Mouse (Mus musculus) midbrain, embryonic 13.5 days (tissue): Measurements from ENCODE around the gene Cmah. TPM values are rescaled to one million over a fixed set of nuclear protein-coding genes. Genes with fewer than 3 reads are reported as not detected.

ENCODE experiments used
- ATAC-seq: fragments of 200-750 bp; cut with Nextera tagmentation; 2 replicates; pipeline ENCODE4 v1.8.0; 2017; ENCODE audit warnings: mild to moderate bottlenecking, moderate TSS enrichment, moderate library complexity
- H3K27ac ChIP-seq: fragments of 300-500 bp; sonication (generic); 2 replicates; pipeline ENCODE4 v1.5.1; 2015; ENCODE audit warnings: inconsistent platforms, mild to moderate bottlenecking, moderate library complexity
- H3K27me3 ChIP-seq: fragments of 300-500 bp; sonication (generic); 2 replicates; pipeline ENCODE4 v1.6.1; 2015; ENCODE audit warnings: mild to moderate bottlenecking, inconsistent platforms
- H3K36me3 ChIP-seq: fragments of 300-500 bp; sonication (generic); 2 replicates; pipeline ENCODE4 v1.6.1; 2015; ENCODE audit warnings: mild to moderate bottlenecking, inconsistent platforms
- H3K4me1 ChIP-seq: fragments of 300-500 bp; sonication (generic); replicated peaks from 2 replicates; pipeline ENCODE4 v1.6.1; 2015; ENCODE audit warnings: inconsistent platforms
- H3K4me2 ChIP-seq: fragments of 300-500 bp; sonication (generic); replicated peaks from 2 replicates; pipeline ENCODE4 v1.6.1; 2015; ENCODE audit warnings: moderate library complexity, mild to moderate bottlenecking, inconsistent platforms
- H3K4me3 ChIP-seq: fragments of 300-500 bp; sonication (generic); replicated peaks from 2 replicates; pipeline ENCODE4 v1.5.1; 2015; ENCODE audit warnings: mild to moderate bottlenecking, inconsistent platforms
- H3K9ac ChIP-seq: fragments of 300-500 bp; sonication (generic); replicated peaks from 2 replicates; pipeline ENCODE4 v1.6.1; 2015; ENCODE audit warnings: mild to moderate bottlenecking, inconsistent platforms
- H3K9me3 ChIP-seq: fragments of 300-500 bp; sonication (generic); 2 replicates; pipeline ENCODE4 v1.6.1; 2016; ENCODE audit warnings: mild to moderate bottlenecking, inconsistent platforms
- WGBS: fragments of 180-500 bp; shearing (Covaris S2); methylation state at CpG from one replicate; pipeline ENCODE4 v1.1.7; 2015; 5-methylcytosine and 5-hydroxymethylcytosine counted together
- polyA plus RNA-seq: library from polyadenylated mRNA; unstranded; fragments of >200 nt; fragmentation: Nextera tagmentation; extraction: Ambion mirVana; gene quantifications from 2 replicates; pipeline ENCODE4 v1.2.1, GENCODE M21; 2015

The Cmah gene
- polyA plus RNA-seq, 1 experiment from 2014 or later = 0.23 TPM

DNA sequence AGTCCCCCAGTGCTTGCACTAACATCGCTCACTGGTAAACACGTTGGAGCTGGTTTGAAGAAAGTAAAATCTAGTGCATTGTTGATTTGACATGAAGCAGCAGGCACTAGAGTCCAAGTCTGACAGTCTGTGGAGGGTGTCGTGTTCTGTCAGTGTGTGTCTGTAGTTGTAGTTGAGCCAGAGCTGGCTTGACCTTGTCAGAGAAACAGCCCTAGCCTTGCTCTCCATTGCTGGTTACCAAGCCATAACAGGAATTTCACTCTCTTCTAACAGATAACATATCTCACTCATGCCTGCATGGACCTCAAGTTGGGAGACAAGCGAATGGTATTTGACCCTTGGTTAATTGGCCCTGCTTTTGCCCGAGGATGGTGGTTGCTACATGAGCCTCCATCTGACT is 103.0 kb downstream of the Cmah start:
- ATAC-seq = no peak
- Histone ChIP-seq H3K4me3 (no peak overlapping the region), H3K27ac (no peak overlapping the region), H3K4me2 (no peak overlapping the region), H3K27me3 (no peaks in the 10 kb centered on the region), H3K9me3 (no peaks in the 10 kb centered on the region), H3K9ac (no peak overlapping the region), H3K36me3 (no peaks in the 10 kb centered on the region), H3K4me1 (no peaks in the 10 kb centered on the region)
- WGBS = 89% methylated on average over 5 of the region's 5 CpGs

DNA sequence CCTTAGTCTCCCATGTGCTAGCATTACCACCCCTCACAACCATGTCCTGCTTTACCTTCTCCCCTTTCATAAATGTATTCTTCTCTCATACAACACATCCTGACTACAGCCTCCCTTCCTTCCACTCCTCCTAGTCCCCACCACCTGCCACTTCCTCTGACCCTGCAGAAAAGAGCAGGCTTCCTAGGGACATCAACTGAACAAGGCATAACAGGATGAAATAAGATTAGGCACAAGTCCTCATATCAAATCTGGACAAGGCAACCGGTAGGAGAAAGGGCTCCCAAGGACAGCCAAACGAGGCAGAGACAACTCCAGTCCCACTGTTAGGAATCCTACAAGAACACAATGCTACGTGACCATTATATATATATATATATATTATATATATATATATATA is 104.4 kb downstream of the Cmah start:
- Histone ChIP-seq H3K9ac (no peak overlapping the region), H3K9me3 (no peaks in the 10 kb centered on the region), H3K4me1 (no peaks in the 10 kb centered on the region), H3K27ac (no peak overlapping the region), H3K27me3 (no peaks in the 10 kb centered on the region), H3K36me3 (no peaks in the 10 kb centered on the region), H3K4me2 (no peak overlapping the region), H3K4me3 (no peak overlapping the region)
- ATAC-seq = no peak
- WGBS = 80% methylated on average over 3 of the region's 3 CpGs

GRCm38 (mm10) chr13:24442272-24442671 is 115.1 kb downstream of the Cmah start:
- Histone ChIP-seq H3K27me3 (no peaks in the 10 kb centered on the region), H3K9me3 (no peaks in the 10 kb centered on the region), H3K27ac (no peak overlapping the region), H3K4me3 (no peak overlapping the region), H3K36me3 (no peaks in the 10 kb centered on the region), H3K4me2 (no peak overlapping the region), H3K9ac (no peak overlapping the region), H3K4me1 (no peaks in the 10 kb centered on the region)
- WGBS = 82% methylated on average over 6 of the region's 6 CpGs
- ATAC-seq = no peak

DNA sequence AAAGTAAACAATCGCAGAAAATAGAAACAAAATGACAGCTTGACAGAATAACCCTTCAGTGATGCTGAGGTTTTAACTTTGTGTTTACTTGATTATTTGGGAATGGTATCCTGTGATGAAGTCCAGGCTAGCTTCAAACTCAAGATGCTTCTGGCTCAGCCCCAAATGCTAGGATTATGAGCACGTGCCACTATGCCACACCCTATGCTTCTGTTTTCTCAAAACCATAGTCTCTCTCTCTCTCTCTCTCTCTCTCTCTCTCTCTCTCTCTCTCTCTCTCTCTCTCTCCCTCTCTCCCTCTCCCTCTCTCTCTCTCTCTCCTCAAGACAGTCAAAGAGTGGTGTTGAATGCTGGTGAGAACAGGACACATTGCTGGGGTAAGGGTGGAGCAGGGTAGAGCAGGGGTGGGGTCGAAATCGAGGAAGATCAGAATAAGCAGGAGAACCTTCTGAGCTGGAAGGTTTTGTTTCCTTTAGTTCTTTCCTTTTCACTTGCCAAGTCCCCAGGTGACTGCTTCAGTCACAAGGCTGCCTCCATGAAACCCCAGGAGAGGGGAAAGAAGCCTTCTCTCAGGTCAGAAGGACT is 116.7 kb downstream of the Cmah start:
- Histone ChIP-seq H3K27me3 (no peaks in the 10 kb centered on the region), H3K4me2 (no peak overlapping the region), H3K36me3 (no peaks in the 10 kb centered on the region), H3K27ac (no peak overlapping the region), H3K4me1 (no peaks in the 10 kb centered on the region), H3K9ac (no peak overlapping the region), H3K9me3 (no peaks in the 10 kb centered on the region), H3K4me3 (no peak overlapping the region)
- ATAC-seq = no peak
- 85% methylated on average over 4 of the region's 4 CpGs for WGBS

DNA sequence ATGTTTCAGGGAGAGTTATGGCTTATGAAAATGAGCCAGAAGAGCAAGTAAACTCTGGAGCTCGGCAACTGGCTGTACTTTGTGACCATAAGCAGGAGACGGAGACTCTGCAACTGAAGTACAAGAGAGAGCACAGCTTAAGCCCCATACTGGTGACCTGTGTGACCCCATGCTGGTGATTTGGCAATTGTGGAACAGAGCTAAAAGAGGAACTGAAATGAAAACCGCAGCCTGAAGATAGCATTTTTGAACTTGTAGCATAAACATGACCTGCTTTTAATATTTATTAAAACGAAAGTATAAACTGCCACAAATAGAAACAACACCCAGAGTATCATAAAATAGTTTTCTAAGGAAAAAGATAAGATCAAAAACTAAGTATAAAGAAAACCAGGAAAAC is 117.5 kb downstream of the Cmah start:
- WGBS = 66% methylated on average over 4 of the region's 4 CpGs
- no peak for ATAC-seq
- no peaks in the 10 kb centered on the region for H3K36me3 ChIP-seq

DNA sequence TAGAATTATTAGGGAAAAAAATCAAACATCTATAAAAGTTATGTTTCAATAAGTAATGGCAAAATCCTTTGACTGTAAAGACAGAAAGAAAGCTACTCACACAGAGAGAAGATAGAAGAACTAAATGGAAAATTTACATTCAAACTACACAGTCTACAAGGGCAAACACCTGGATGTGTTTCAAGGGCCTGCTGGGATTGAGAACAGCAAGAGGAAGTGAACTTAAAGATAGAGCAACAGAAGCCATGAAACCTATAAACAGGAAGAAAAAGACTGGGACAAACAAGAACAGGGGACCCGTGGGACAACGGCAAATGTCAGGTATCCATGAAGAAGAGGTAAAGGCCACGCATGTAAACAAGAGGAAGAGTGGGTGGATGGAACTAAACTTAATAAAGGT is 118.0 kb downstream of the Cmah start:
- no peaks in the 10 kb centered on the region for H3K27me3 ChIP-seq
- no peak overlapping the region for H3K27ac ChIP-seq
- H3K9me3 ChIP-seq = no peaks in the 10 kb centered on the region
- no peak overlapping the region for H3K9ac ChIP-seq
- no peak overlapping the region for H3K4me3 ChIP-seq
- H3K4me1 ChIP-seq = no peaks in the 10 kb centered on the region
- H3K36me3 ChIP-seq = no peaks in the 10 kb centered on the region
- WGBS = 90% methylated on average over 3 of the region's 3 CpGs
- ATAC-seq = no peak
- H3K4me2 ChIP-seq = no peak overlapping the region

More for the DNA sequence above, 117.5 kb downstream of the Cmah start:
- H3K27ac ChIP-seq = no peak overlapping the region
- no peaks in the 10 kb centered on the region for H3K4me1 ChIP-seq
- no peak overlapping the region for H3K9ac ChIP-seq
- H3K4me2 ChIP-seq = no peak overlapping the region
- H3K9me3 ChIP-seq = no peaks in the 10 kb centered on the region
- H3K27me3 ChIP-seq = no peaks in the 10 kb centered on the region
- H3K4me3 ChIP-seq = no peak overlapping the region

DNA sequence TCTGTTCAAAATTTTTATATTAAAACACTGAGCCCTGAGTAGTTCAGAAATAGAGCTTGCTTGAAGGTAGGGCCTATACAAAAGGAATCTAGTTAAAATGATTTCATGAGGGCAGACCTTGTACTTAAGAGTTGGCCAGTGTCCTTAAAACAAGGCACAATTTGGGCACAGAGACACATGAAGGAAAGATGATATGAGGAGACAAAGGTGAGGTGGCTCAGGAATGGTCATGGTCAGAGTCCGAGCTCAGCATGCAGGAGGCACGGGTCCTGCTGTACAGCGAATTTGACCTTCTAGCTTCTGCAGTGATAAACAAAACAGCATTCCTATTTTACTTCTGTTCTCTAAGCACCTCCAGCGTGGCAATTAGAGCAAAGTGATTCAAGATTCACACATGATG is 118.9 kb downstream of the Cmah start:
- H3K27me3 ChIP-seq = no peaks in the 10 kb centered on the region
- 86% methylated on average over 4 of the region's 4 CpGs for WGBS
- H3K36me3 ChIP-seq = no peaks in the 10 kb centered on the region
- no peak overlapping the region for H3K4me3 ChIP-seq
- no peak overlapping the region for H3K9ac ChIP-seq
- H3K4me2 ChIP-seq = no peak overlapping the region
- no peak overlapping the region for H3K27ac ChIP-seq
- H3K9me3 ChIP-seq = no peaks in the 10 kb centered on the region
- no peak for ATAC-seq
- H3K4me1 ChIP-seq = no peaks in the 10 kb centered on the region

DNA sequence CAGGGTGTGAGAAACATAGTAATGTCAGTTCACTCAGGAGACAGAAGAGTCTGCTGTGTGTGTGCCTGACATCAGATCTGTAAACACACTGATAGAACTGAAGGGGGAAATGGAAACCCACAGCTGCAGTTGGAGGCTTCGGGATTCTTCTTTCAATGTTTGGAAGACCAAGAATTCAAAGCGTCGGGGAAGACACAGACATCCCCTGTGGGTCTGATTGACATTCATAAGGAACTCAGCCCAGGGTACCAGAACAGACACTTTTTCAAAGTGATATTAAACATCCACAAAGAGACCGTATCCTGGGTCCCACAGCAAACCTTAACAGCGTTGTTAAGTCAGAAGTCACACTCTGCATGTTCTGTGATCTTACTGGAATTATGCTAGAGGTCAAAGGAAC is 119.8 kb downstream of the Cmah start:
- Histone ChIP-seq H3K4me3 (no peak overlapping the region), H3K4me1 (no peaks in the 10 kb centered on the region), H3K27me3 (no peaks in the 10 kb centered on the region), H3K9ac (no peak overlapping the region), H3K36me3 (no peaks in the 10 kb centered on the region), H3K9me3 (no peaks in the 10 kb centered on the region), H3K4me2 (no peak overlapping the region), H3K27ac (no peak overlapping the region)
- 71% methylated on average over 5 of the region's 5 CpGs for WGBS
- no peak for ATAC-seq

- Histone ChIP-seq H3K36me3 (no peaks in the 10 kb centered on the region), H3K27me3 (no peaks in the 10 kb centered on the region), H3K4me2 (no peak overlapping the region), H3K27ac (no peak overlapping the region), H3K4me3 (no peak overlapping the region), H3K9ac (no peak overlapping the region), H3K9me3 (no peaks in the 10 kb centered on the region), H3K4me1 (no peaks in the 10 kb centered on the region)
- WGBS = 77% methylated on average over 6 of the region's 6 CpGs
- ATAC-seq = no peak
Measured at GRCm38 (mm10) chr13:24448578-24448977, 121.4 kb downstream of the Cmah start.

- no peak for ATAC-seq
- H3K27ac ChIP-seq = no peak overlapping the region
- H3K9ac ChIP-seq = no peak overlapping the region
- no peaks in the 10 kb centered on the region for H3K4me1 ChIP-seq
- H3K36me3 ChIP-seq = no peaks in the 10 kb centered on the region
- no peak overlapping the region for H3K4me3 ChIP-seq
- WGBS = 89% methylated on average over 2 of the region's 2 CpGs
- no peaks in the 10 kb centered on the region for H3K9me3 ChIP-seq
- H3K27me3 ChIP-seq = no peaks in the 10 kb centered on the region
- no peak overlapping the region for H3K4me2 ChIP-seq
Measured at GRCm38 (mm10) chr13:24451455-24451854, 124.3 kb downstream of the Cmah start.

DNA sequence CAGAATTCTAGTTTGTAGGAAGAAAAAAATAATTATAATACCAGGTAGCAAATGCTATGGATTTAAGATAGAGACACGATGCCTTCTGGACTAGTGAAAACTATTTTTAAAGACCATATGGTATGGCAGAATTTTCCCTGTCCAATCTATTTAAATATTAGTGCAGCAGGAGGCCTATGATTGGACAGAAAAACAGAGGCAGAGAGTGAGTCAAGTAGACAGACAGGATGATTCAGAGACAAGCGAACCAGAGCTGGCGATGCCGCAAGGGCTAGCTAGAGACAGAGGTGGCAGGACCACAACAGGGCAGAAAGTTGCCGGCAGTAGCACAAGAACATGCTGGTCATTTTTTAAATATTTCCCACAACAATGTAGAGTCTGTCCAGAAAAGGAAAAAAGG is 126.5 kb downstream of the Cmah start:
- no peak overlapping the region for H3K9ac ChIP-seq
- WGBS = 96% methylated on average over 5 of the region's 5 CpGs
- no peak for ATAC-seq
- no peaks in the 10 kb centered on the region for H3K36me3 ChIP-seq
- no peaks in the 10 kb centered on the region for H3K27me3 ChIP-seq
- no peaks in the 10 kb centered on the region for H3K4me1 ChIP-seq
- no peak overlapping the region for H3K4me3 ChIP-seq
- no peak overlapping the region for H3K27ac ChIP-seq
- no peak overlapping the region for H3K4me2 ChIP-seq
- H3K9me3 ChIP-seq = no peaks in the 10 kb centered on the region

- 91% methylated on average over 4 of the region's 4 CpGs for WGBS
- no peak for ATAC-seq
- H3K4me3 ChIP-seq = no peak overlapping the region
Measured at GRCm38 (mm10) chr13:24456385-24456784, 129.2 kb downstream of the Cmah start.

GRCm38 (mm10) chr13:24460517-24460916 is 133.3 kb downstream of the Cmah start:
- Histone ChIP-seq H3K9me3 (no peaks in the 10 kb centered on the region), H3K4me3 (no peak overlapping the region), H3K36me3 (no peaks in the 10 kb centered on the region), H3K9ac (no peak overlapping the region), H3K4me2 (no peak overlapping the region), H3K4me1 (no peaks in the 10 kb centered on the region), H3K27ac (no peak overlapping the region), H3K27me3 (no peaks in the 10 kb centered on the region)
- no peak for ATAC-seq
- WGBS = 71% methylated on average over 5 of the region's 5 CpGs

More at GRCm38 (mm10) chr13:24456385-24456784, 129.2 kb downstream of the Cmah start:
- H3K9ac ChIP-seq = no peak overlapping the region
- H3K4me2 ChIP-seq = no peak overlapping the region
- no peaks in the 10 kb centered on the region for H3K36me3 ChIP-seq
- no peak overlapping the region for H3K27ac ChIP-seq
- no peaks in the 10 kb centered on the region for H3K27me3 ChIP-seq
- H3K9me3 ChIP-seq = no peaks in the 10 kb centered on the region
- no peaks in the 10 kb centered on the region for H3K4me1 ChIP-seq
